Mouse (Mus musculus) c-Kit-positive CD71-positive TER-119-positive erythroid progenitor cells, embryonic 14.5 days (primary cell): Measurements from ENCODE around the gene 2510002D24Rik.
A peak's percentile ranks its signal among the peaks of the same experiment; 100 is the strongest.

Experiments
- DNase-seq: peaks from one replicate; pipeline ENCODE4 v3.0.0-alpha.2; 2013; ENCODE audit warnings: low spot score

The 2510002D24Rik gene

GRCm38 (mm10) chr16:18836468-18837208 lies at the start of gene 2510002D24Rik, which contains the start of gene Gm28539:
TSS of gene 2510002D24Rik (plus strand) at chr16:18836578.
TSS of gene Gm28539 (plus strand) at chr16:18836584.
- peak; percentile 91 for DNase-seq

- no peak for DNase-seq
Observed at GRCm38 (mm10) chr16:18786652-18787051, 49.7 kb upstream of the 2510002D24Rik start.

GRCm38 (mm10) chr16:18788627-18789406 lies 47.6 kb upstream of the 2510002D24Rik start:
- DNase-seq, result no peak

- no peak for DNase-seq
Observed at GRCm38 (mm10) chr16:18795223-18795899, 41.0 kb upstream of the 2510002D24Rik start.

- no peak for DNase-seq
Observed at GRCm38 (mm10) chr16:18796645-18797044, 39.7 kb upstream of the 2510002D24Rik start.

GRCm38 (mm10) chr16:18798151-18798550 lies 38.2 kb upstream of the 2510002D24Rik start:
- DNase-seq, result no peak

GRCm38 (mm10) chr16:18798841-18799240 lies 37.5 kb upstream of the 2510002D24Rik start:
- DNase-seq, result no peak

- DNase-seq, result no peak
Observed at GRCm38 (mm10) chr16:18805746-18806145, 30.6 kb upstream of the 2510002D24Rik start.

- no peak for DNase-seq
Observed at GRCm38 (mm10) chr16:18809001-18809400, 27.4 kb upstream of the 2510002D24Rik start.

- no peak for DNase-seq
Observed at GRCm38 (mm10) chr16:18811032-18811431, 25.3 kb upstream of the 2510002D24Rik start.

- peak; percentile 93 for DNase-seq
Observed at GRCm38 (mm10) chr16:18811468-18812384, 24.7 kb upstream of the 2510002D24Rik start, which contains the start of the genes Ufd1 and Cdc45. TSS of gene Ufd1 (plus strand) at chr16:18811779. TSS of gene Cdc45 (minus strand) at chr16:18811987.

GRCm38 (mm10) chr16:18812385-18812910 lies 23.9 kb upstream of the 2510002D24Rik start:
- no peak for DNase-seq

- DNase-seq, result no peak
Observed at GRCm38 (mm10) chr16:18822356-18822755, 14.0 kb upstream of the 2510002D24Rik start.

GRCm38 (mm10) chr16:18822925-18823324 lies 13.5 kb upstream of the 2510002D24Rik start:
- DNase-seq, result no peak

GRCm38 (mm10) chr16:18828630-18829029 lies 7.7 kb upstream of the 2510002D24Rik start:
- DNase-seq, result no peak

GRCm38 (mm10) chr16:18829102-18829501 lies 7.3 kb upstream of the 2510002D24Rik start:
- DNase-seq, result no peak

- no peak for DNase-seq
Observed at GRCm38 (mm10) chr16:18833486-18833885, 2.9 kb upstream of the 2510002D24Rik start.

- DNase-seq, result no peak
Observed at GRCm38 (mm10) chr16:18836073-18836467, 308 bp upstream of the 2510002D24Rik start.

GRCm38 (mm10) chr16:18838346-18838745 lies 2.0 kb downstream of the 2510002D24Rik start:
- DNase-seq, result no peak

- DNase-seq, result no peak
Observed at GRCm38 (mm10) chr16:18846301-18846820, 10.0 kb downstream of the 2510002D24Rik start.
